Mouse (Mus musculus) urinary bladder, postnatal 0 days (tissue): Measurements from ENCODE around the gene Slc9a5. TPM values are rescaled to one million over a fixed set of nuclear protein-coding genes. Genes with fewer than 3 reads are reported as not detected.

Experiments
- microRNA counts: library from miRNA; unstranded; fragments of <30 nt; microRNA quantifications from one replicate; lab custom pipeline; 2016
- microRNA-seq: library from miRNA; unstranded; fragments of <30 nt; microRNA quantifications from one replicate; pipeline ENCODE4, GENCODE M21; 2016
- polyA plus RNA-seq: library from polyadenylated mRNA; unstranded; fragments of >200 nt; fragmentation: Nextera tagmentation; extraction: Ambion mirVana; gene quantifications from 2 replicates; pipeline ENCODE4 v1.2.1, GENCODE M21; 2015

The Slc9a5 gene
- 0.39 and 0.54 TPM in 2 replicates for polyA plus RNA-seq

GRCm38 (mm10) chr8:105348450-105349095, at the start of gene Slc9a5:
Slc9a5 (plus strand) TSS chr8:105348843.

GRCm38 (mm10) chr8:105305211-105306145, 43.2 kb upstream of the Slc9a5 start, which contains the start of gene Elmo3:
Elmo3 (plus strand) TSS chr8:105305601.

GRCm38 (mm10) chr8:105326141-105326672, 22.4 kb upstream of the Slc9a5 start, which contains the start of the genes Lrrc29 and Tmem208:
Lrrc29 (minus strand) TSS chr8:105326278.
Tmem208 (plus strand) TSS chr8:105326354.

GRCm38 (mm10) chr8:105347428-105348221, 1.0 kb upstream of the Slc9a5 start, which contains the start of gene Fhod1:
Fhod1 (minus strand) TSS chr8:105347953.

GRCm38 (mm10) chr8:105373032-105373431, 24.4 kb downstream of the Slc9a5 start, which contains the start of gene Plekhg4:
Plekhg4 (plus strand) TSS chr8:105373274.

GRCm38 (mm10) chr8:105413391-105413790, 64.7 kb downstream of the Slc9a5 start, which contains the start of the genes Kctd19 and Lrrc36:
Kctd19 (minus strand) TSS chr8:105413502.
Lrrc36 (plus strand) TSS chr8:105413571.

MicroRNAs encoded within 50 kb of the gene (microRNA counts, 519-probe panel; counts per million panel counts)
- microRNA mmu-miR-328 (lab: Ali Mortazavi, UCI), result 2,806 counts per million, percentile 40 among the panel's probes with 10 or more counts

Small RNA genes within 50 kb of the gene (microRNA-seq; reads per million reads assigned to microRNA genes)
- gene Gm27320, result not detected
- 259 reads per million, percentile 57 among the genes with 10 or more reads in this experiment for gene Mir328

Other genes with a start within 250 kb of the Slc9a5 start
- gene Ces4a, start 217.0 kb upstream of the Slc9a5 start, polyA plus RNA-seq, result not detected in 2 replicates
- 21.8 and 25.9 TPM in 2 replicates for gene Cbfb, start 178.2 kb upstream of the Slc9a5 start, polyA plus RNA-seq
- gene D230025D16Rik, start 123.7 kb upstream of the Slc9a5 start, polyA plus RNA-seq, result 22.8 and 25.6 TPM in 2 replicates
- 24.2 and 26.3 TPM in 2 replicates for gene B3gnt9, start 93.7 kb upstream of the Slc9a5 start, polyA plus RNA-seq
- 29.8 and 30.8 TPM in 2 replicates for gene Tradd, start 84.2 kb upstream of the Slc9a5 start, polyA plus RNA-seq
- gene Fbxl8, start 84.2 kb upstream of the Slc9a5 start, polyA plus RNA-seq, result 5.4 and 5.7 TPM in 2 replicates
- gene Hsf4, start 79.0 kb upstream of the Slc9a5 start, polyA plus RNA-seq, result 0.30 and 0.31 TPM in 2 replicates
- 1.6 TPM in 2 replicates for gene Nol3, start 72.7 kb upstream of the Slc9a5 start, polyA plus RNA-seq
- gene 4931428F04Rik, start 59.0 kb upstream of the Slc9a5 start, polyA plus RNA-seq, result 1.8 and 2.2 TPM in 2 replicates
- 2.0 and 3.2 TPM in 2 replicates for gene Exoc3l, start 52.7 kb upstream of the Slc9a5 start, polyA plus RNA-seq
- gene E2f4, start 51.2 kb upstream of the Slc9a5 start, polyA plus RNA-seq, result 35.9 and 42.7 TPM in 2 replicates
- 12.4 and 13.3 TPM in 2 replicates for gene Elmo3, start 43.2 kb upstream of the Slc9a5 start, polyA plus RNA-seq
- 2.3 and 3.2 TPM in 2 replicates for gene Lrrc29, start 22.6 kb upstream of the Slc9a5 start, polyA plus RNA-seq
- 79.0 and 90.0 TPM in 2 replicates for gene Tmem208, start 22.5 kb upstream of the Slc9a5 start, polyA plus RNA-seq
- gene Fhod1, start 890 bp upstream of the Slc9a5 start, polyA plus RNA-seq, result 0.85 and 1.1 TPM in 2 replicates
- 0.48 and 0.92 TPM in 2 replicates for gene Plekhg4, start 24.4 kb downstream of the Slc9a5 start, polyA plus RNA-seq
- gene Kctd19, start 64.7 kb downstream of the Slc9a5 start, polyA plus RNA-seq, result not detected in 2 replicates
- 0.14 and 0.34 TPM in 2 replicates for gene Lrrc36, start 64.7 kb downstream of the Slc9a5 start, polyA plus RNA-seq
- gene Tppp3, start 122.7 kb downstream of the Slc9a5 start, polyA plus RNA-seq, result 44.9 and 57.8 TPM in 2 replicates
- gene Zdhhc1, start 148.1 kb downstream of the Slc9a5 start, polyA plus RNA-seq, result 19.3 and 20.5 TPM in 2 replicates
- 0.51 and 0.60 TPM in 2 replicates for gene Hsd11b2, start 169.9 kb downstream of the Slc9a5 start, polyA plus RNA-seq
- gene Atp6v0d1, start 217.2 kb downstream of the Slc9a5 start, polyA plus RNA-seq, result 87.1 and 100.0 TPM in 2 replicates